Mouse (Mus musculus): ENCODE measurements around the gene Sash1.
A peak's percentile ranks its signal among the peaks of the same experiment; 100 is the strongest.

The Sash1 gene

DNA sequence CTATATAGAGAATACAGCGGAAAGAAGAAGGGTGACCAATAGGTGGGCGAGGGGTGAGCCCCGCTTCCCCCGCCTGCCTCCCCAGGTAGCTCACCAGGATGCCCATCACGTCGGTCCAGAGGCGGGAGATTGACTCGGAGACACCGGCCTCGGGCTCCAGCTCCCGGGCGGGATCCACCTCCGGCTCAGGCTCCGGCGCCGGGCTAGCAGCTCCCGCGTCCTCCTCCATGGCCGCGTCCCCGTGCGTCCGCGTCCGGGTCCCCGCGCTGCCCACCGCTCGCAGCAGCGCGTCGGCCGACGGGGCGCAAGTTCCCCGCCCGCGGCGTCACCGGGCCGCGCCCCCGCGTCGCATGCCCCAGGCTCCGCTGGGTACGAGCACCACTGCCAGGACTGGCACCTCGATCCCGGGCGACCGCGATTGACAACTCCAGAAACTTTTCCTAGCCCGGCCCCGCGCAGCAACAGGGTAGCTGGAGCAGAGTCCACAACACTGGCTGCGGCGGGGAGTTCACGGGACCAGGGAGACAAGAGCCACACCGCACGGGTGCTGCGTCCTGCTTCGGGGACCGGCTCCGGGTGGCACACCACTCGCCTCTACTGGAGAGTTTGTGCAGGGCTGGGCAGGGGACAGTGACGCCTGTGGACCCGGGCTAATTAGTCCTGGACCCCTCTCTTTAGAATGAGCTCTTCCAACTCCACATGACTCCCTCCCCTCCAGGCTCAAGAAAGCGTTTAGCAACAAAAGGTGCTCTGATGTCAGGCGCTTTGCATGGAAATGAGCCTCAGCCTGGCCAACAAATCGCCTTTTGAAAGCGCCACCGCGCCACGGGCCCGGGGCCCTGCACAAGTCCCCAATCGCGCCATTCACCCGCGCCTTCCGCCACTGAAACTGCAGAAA is at the start of gene Sash1:
Sash1 (minus strand) TSS at position 441 of the 898 bp plus-strand sequence.
- DNase-seq (ENCODE audit: low spot score in 2 of 2) = peak in 1 of 2 experiments; percentile 13

DNA sequence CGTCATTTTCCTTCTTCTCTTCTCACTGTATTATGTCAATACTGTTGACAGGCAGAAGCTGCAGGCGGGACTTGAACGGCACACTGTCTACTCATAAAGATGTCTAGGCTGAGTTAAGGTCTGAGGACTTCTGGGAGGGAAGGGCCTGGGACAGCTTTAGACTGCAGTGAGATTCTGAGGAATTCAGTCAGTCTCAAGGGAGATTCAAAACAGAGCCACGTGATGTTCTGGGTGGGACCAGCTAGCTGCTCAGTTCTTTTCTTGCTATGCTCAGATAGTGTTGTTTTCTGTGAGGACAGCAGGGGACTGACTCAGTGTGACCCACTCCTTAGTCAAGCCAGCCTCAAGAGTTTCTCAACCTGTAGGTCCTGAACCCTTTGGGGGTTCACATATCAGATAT is 49.7 kb upstream of the Sash1 start:
- no peak for DNase-seq (ENCODE audit: low spot score in 2 of 2)

DNA sequence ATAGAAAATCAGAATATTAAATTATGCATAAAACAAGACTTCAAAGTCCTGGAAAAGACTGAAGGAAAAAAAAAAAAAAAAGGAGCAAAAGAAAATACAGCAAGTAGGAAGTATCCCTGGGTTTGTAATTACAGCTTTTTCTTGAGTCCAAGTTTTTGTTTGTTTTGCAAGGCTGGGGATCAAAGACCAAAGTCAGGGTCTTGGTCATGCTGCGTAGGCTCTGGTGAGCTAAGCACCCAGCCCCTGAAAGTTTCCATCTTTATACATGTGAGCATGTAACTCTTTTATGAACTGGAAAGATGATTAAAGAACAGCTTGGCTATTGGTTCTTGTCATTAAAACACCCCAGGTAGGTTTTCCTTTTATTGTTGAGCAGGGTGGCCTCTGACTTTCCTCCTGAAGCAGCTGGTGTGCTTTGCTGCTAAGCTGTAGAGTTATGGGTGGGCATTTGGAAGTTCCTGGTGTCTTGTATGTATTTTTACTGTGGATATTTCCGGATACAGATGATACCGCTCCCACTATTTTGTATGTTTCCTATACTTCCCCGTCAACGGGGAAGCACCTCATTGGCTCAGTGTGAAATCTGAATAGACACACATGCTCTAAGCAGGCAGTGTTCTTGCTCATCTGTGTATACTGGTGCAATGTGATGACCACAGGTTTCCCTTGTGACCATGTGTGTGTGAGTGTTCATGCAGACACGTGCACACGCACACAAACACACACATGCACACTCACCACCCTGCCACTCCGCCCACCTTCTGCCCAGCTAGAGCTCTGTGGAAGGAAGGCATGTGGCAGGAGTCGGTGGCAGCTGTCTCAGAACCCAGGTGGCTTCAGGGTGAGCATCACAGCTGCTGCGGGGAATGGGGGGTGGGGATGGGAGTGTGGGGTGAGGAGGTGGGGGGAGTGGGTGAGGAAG is 47.8 kb upstream of the Sash1 start:
- no peak for DNase-seq (ENCODE audit: low spot score in 2 of 2)

DNA sequence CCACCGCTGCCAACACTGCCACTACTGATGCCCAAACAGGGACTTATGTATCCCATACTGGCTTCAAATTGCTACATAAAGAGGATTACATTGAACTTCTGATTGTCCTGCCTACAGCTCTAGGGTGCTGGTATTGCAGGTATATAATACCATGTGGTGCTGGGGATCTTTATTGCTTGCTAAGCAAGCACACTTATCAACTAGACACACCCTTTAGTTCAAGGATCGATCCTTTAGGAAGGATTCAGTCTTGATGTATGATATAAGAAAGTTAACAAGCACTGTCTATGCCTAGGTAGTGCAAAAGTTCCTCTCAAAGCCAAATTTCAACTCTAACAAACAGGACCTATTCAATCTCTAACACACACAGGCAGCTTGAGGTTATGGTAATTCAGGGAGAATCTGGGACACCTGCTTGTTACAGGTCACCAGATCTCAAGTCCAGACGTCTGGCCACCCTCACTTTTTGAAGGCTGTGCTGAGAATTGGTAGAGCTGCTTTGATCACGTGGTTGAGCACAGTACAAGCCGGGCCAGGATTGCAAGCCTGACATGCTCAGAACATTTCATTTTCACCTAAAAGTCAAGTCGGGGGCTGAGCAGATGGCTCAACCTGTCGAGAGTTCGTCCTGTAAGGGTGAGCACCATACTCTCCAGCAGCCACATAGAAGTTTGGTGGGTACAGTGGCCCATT is 45.8 kb upstream of the Sash1 start:
- DNase-seq (ENCODE audit: low spot score in 2 of 2) = no peak

DNA sequence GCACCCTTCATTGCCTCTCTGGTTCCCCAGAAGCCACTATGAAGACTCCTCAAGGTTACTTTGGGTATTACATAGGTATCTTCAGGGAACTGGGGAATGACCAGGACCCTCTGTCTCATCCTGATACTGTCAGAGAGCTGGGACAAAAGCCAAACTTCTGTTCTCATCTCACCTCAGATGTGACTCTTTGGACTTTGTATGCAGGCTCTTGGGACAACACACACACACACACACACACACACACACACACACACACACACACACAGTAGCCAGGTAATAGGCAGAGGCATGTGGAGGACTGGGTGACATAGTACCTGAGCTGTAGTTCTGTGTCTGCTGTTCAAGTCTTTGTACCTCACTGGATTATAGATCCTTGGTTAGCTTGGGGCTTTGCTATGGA is 44.8 kb upstream of the Sash1 start:
- no peak for DNase-seq (ENCODE audit: low spot score in 2 of 2)

DNA sequence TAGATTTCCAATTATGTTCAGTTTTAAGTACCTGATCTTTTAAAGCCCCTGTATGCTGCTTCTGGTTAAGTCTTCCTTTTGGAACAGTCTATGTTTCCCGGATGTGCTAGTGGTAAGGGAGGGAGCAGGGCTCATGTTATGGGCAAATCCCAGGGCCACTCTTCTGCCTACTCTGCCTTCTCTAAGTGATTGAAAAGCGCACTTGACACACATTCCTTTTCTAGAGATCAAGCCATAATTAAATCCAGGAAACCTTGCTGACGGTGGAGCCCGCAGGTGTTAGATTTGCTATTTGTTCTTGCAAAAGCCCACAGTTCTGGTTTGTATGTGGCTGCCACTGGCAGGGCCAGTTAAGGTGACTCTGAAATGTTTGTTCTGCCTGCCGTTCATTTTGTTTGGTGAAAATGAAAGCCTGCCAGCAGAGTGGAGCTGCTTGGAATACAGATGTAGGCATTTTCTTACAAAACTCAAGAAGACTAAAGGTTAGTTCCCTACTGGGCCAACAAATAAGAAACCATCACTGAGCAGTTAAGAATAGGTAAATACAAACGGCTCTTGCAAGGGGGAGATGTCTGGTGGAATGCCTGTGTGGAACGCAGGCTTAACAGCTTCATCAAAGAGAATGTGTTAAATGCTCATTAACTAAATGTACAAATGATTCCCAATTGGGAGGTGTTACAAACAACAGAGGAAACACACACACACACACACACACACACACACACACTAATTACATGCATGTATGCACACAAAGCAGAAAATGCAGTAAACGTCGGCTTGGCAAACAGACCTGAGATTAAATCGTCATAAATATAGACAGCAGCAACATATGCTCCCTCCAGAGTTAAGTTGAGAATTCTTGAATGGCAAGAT is 43.1 kb upstream of the Sash1 start:
- no peak for DNase-seq (ENCODE audit: low spot score in 2 of 2)

DNA sequence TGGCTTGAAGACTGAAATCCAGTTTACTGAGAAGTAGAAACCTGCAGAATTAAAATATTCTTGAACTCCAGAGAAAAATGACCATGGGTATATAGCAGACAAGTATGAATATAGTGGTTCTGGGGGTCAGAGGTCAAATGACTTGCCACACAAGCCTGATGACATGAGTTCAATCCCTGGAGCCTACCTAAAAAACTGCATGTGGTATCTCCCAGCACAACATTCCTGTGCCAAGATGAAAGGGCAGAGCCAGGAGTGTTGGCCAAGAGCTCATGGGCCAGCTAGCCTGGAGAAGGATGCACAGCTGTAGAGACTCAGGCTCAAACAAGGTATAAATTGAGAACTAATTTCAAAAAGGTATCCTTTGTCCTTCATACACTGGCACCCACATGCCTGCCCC is 42.4 kb upstream of the Sash1 start:
- DNase-seq (ENCODE audit: low spot score in 2 of 2) = no peak

DNA sequence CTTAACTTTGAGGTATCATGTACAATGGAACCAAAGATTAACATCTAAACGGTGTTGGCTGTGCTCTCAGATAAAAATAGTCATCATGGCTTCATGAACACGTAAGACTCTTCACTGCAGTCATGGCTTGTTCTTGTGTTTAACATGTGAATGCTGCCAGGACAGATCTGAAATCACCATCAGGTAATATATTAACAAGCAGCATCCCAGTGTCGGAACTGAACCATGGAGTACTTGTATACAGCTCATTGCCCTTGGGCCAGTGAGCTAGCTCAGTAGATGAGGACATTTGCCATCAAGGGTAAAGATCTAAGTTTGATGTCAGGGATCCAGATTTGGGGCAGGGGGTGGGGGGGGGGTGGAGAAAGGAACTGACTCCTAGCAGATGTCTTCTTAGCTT is 41.0 kb upstream of the Sash1 start:
- no peak for DNase-seq (ENCODE audit: low spot score in 2 of 2)

DNA sequence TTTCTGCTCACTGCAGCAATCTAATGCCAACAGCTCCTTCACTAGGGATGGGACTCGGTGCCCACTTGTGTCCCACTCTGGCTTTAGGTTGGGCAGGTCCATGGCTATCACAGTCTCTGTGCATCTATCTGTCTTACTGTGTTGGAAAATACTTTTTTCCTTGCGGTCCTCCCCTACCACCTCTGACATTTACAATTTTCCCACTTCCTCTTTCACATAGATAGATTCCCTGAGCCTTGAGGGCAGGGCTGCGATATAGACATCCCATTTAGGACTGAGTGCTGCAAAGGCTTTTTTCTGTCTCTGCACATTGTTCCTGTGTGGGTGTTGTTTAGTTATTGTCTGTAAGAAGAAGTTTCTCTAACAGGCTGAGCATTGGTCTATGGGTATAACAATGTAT is 40.4 kb upstream of the Sash1 start:
- DNase-seq (ENCODE audit: low spot score in 2 of 2) = no peak

DNA sequence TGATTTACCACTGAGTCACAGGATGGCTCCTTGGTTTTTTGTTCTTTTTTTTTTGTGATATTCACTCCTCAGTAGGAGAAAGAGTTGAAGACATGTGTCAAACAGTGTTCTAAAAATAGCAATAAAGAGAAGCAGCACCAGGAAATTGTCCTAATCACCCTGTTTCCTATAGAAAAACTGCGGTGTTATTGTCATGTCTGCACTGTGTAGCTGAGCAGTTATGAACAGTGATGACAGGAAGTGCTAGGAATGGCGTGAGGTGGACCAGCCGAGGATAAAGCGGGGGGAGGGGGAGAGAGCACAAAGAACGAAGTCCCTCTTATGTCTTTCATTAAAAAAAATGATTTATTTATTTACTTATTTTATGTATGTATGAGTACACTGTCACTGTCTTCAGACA is 39.4 kb upstream of the Sash1 start:
- DNase-seq (ENCODE audit: low spot score in 2 of 2) = no peak

DNA sequence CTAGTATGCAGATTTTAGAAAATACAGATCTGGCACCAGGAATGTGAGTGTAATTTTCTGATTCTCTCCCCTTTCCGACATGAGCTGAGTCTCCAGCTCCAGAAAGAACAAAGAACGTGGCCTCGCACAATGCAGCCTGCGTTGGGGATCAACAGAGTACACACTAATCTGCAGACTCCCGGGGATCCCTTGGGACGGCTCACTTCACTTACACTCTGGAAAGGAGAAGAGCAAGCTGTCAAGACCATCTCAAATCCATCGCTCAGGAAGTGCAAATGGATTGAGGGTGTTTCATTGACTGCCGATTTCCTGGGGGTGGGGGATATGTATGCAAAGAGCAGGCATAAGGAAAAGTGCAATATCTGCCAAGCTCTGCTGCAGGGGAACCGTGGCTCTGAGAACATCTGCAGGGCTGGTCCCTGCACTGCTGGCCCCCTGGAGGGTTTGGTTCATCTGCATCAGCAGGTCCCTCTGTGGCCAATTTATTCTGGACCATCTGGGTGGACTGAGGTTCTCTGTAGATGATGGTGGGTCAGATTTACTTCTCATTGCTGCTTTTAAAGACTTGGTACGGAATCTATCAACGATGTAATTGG is 35.3 kb upstream of the Sash1 start:
- no peak for DNase-seq (ENCODE audit: low spot score in 2 of 2)

DNA sequence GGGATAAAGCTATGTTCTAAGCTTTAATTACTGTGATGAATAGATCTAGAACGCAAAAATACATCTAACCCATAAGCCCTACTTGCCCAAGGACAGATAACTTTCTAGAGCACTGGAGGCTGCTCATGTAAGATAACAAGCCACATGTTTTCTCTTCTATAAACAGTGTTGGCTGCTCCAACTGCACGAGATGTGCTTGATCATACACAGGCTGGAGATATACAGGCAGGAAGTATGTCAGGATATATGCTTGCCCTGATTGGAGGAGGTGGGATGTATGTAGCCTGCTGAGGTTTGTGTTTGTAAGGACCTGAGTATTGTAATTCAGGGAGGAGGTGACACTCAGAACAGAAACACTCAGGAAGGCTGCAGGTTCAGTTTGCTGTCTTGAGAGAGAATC is 31.9 kb upstream of the Sash1 start:
- DNase-seq (ENCODE audit: low spot score in 2 of 2) = no peak

DNA sequence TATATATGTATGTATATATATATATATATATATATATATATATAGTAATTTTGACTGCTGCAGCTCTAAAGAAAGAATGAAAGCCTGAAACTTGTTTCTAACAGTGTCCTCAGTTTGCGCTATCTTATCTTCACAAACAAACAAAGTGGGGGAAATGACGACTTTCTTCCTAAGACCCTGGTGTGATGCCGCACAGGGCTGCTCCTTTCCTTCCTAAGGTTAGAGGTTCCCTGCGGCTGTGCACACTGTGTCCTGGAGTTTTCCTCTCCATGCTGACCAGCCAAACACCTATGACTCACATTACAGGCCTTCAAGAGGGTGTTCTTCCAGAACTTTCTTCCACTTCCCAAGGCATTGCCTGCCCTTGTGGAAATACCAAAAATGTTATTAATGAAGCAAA is 31.5 kb upstream of the Sash1 start:
- no peak for DNase-seq (ENCODE audit: low spot score in 2 of 2)

DNA sequence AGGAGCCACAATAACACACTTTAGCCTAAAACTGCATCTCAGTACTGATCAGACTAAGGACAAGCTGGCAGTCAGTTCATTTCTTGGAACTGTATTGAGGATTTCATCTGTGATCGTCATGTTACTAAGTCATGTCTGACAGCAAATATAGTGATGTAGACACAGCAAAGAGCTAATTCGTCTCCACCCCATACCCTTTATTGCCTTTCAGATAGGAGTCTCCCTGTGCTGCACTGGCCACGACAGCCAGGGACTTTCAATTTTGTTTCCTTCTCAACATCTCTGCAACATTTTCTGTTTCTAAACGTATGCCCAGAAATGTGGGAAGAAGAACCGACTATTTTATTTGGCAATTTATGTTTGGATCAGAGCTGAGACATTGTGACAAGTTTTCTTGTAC is 29.9 kb upstream of the Sash1 start:
- DNase-seq (ENCODE audit: low spot score in 2 of 2) = no peak

DNA sequence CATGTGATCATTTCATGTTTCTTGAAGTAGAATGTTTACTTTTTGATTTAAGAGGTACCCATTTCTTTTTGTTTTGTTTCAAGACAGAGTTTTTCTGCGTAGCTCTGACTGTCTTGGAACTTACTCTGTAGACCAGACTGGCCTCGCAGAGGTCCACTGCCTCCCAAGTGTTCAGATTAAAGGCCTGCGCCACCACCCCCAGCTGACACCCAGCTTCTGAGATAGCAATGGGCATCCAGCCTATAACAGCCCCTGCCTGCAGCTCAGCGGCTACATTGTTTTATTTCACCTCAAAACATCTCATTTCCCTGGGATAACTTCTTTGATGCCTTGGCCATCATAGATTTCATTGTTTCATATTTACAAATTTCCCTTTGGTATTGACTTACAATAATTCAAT is 28.0 kb upstream of the Sash1 start:
- DNase-seq (ENCODE audit: low spot score in 2 of 2) = no peak

DNA sequence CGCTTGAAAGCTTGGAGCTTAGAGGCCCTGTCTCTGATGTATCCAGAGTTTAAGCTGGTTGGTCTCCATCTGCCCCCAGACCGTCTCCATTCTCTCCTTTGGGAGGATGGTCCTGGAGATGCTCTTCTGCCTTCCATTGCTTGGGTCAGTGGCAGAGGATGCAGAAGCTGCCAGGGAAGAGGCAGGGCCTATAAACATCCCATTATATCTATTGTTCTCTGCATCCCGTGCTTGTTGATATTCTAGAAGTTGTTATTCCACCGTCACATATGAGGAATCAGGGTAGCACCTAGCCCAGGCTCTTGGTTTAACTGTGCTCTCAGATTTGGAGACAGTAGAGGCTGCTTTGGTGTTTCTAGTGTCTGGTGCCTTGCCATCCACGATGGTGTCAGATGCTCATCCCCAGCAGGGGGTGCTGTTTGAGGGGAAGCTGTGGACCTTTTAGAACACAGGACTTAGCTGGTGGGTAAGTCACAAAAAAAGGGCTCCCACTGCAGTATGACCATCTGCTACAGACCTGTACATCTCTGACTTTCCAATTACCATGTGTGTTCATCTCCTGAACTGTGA is 26.9 kb upstream of the Sash1 start:
- peak in 1 of 2 experiments; percentile 20 for DNase-seq (ENCODE audit: low spot score in 2 of 2)

DNA sequence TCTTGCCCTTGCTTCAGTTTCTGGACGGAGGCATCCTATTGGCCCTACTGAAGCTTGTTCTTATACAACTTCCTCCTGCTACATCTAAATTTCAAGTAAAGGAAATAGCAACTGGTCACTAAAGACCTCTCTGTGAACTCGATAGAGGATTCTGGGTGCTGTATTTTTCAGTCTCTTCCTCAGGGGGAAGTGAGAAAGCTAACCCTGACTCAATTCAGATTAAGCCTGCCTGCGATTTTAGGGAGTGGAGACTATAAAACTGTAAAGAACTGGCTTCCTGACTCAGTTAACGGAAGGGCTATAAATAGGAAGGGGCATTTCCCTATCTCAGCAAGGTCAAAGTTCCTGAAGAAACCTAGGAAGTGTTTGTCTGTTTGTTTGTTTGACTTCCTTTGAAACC is 26.3 kb upstream of the Sash1 start:
- DNase-seq (ENCODE audit: low spot score in 2 of 2) = no peak

DNA sequence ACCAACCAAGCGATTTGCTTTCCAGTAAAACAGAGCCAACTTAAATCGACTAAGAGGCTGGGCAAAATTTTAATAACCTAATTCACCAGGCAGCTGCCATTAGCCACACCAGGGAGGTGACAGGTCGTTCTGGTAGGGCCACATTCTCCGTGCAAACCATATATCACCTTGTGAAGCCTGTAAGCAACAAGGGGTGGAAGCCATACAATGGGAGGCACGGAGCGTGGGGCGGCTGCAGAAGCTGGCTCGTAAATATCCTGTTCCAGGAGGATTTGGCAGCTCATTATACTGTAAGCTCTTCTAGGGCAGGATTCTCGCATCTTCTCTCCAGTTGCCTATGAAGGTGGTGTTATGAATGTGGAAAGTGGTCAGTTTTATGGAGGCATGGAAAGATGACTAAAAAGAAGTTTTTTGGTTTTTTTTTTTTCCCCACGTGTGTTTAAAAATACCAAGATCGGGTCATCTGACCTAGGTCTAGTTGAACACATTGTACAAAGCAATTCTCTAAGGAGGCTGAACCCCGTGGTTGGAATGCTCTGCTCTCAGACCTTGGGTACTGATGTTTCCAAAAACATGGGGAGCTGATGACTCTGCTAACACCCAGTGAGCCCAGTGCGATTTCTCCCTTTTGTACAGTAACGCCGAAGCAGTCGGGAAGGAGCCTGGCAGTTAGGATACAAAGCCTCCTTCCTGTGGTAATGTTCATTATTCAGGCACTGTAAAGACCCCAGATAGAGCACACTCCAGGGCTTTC is 24.5 kb upstream of the Sash1 start:
- no peak for DNase-seq (ENCODE audit: low spot score in 2 of 2)

DNA sequence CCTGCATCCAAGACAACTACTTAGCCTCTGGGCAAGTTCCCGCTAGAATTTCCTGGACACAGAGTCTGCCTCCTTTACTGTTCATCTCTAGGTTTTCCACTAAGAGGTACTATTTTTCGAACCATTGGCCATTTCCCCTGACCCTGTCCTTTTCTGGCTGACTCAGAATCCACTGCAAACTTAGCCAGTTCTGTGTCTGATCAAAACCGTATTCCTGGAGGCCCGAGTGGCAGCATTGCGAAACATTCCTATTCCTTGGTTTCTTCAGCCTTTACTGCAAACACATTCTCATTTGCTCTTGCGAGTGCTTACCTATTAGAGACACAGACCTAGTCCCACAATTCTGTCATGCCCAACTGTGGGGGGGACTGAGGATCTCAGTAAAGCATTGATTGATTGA is 17.2 kb upstream of the Sash1 start:
- DNase-seq (ENCODE audit: low spot score in 2 of 2) = no peak

DNA sequence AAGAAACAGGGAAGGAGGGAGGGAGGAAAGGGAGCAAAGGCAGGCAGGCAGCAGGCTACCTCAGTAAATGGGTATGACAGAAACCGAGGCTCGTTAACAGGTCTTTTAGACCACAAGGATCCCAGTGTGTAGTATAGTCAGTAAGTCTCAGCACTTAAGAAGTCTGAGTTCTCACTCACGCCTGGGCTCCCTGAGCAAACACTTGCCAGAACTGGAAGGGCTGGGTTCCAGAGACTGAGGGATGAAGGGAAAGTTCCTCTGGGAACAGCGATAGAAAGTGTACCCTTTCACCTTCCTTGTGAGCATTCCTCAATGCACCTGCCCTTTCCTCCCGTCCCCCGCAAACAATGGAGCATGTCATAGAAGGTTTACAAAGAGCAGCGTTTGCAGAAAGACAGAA is 16.5 kb upstream of the Sash1 start:
- no peak for DNase-seq (ENCODE audit: low spot score in 2 of 2)

All from natural killer cell, adult 2 months (primary cell).